Mouse (Mus musculus) intestine, embryonic 15.5 days (tissue): ENCODE data around the gene Gdpd3. TPM values are rescaled to one million over a fixed set of nuclear protein-coding genes. Genes with fewer than 3 reads are reported as not detected.

Experiments used
- ATAC-seq: fragments of 200-750 bp; cut with Nextera tagmentation; 2 replicates; pipeline ENCODE4 v1.8.0; 2017; ENCODE audit warnings: moderate TSS enrichment, moderate library complexity
- H3K27ac ChIP-seq: fragments of 300-500 bp; sonication (generic); 2 replicates; pipeline ENCODE4 v1.5.1; 2015; ENCODE audit warnings: mild to moderate bottlenecking, inconsistent platforms
- H3K27me3 ChIP-seq: fragments of 300-500 bp; sonication (generic); replicated peaks from 2 replicates; pipeline ENCODE4 v1.6.1; 2015; ENCODE audit warnings: inconsistent platforms
- H3K36me3 ChIP-seq: fragments of 300-500 bp; sonication (generic); 2 replicates; pipeline ENCODE4 v1.6.1; 2015; ENCODE audit warnings: inconsistent platforms
- H3K4me1 ChIP-seq: fragments of 300-500 bp; sonication (generic); replicated peaks from 2 replicates; pipeline ENCODE4 v1.6.1; 2015; ENCODE audit warnings: inconsistent platforms
- H3K4me2 ChIP-seq: fragments of 300-500 bp; sonication (generic); replicated peaks from 2 replicates; pipeline ENCODE4 v1.6.1; 2015; ENCODE audit warnings: mild to moderate bottlenecking, inconsistent platforms
- H3K4me3 ChIP-seq: fragments of 300-500 bp; sonication (generic); replicated peaks from 2 replicates; pipeline ENCODE4 v1.5.1; 2015; ENCODE audit warnings: inconsistent platforms
- H3K9ac ChIP-seq: fragments of 300-500 bp; sonication (generic); 2 replicates; pipeline ENCODE4 v1.6.1; 2015; ENCODE audit warnings: inconsistent platforms
- H3K9me3 ChIP-seq: fragments of 300-500 bp; sonication (generic); 2 replicates; pipeline ENCODE4 v1.6.1; 2016; ENCODE audit warnings: inconsistent platforms
- WGBS: fragments of 180-500 bp; shearing (Covaris S2); methylation state at CpG from one replicate; pipeline ENCODE4 v1.1.7; 2015; 5-methylcytosine and 5-hydroxymethylcytosine counted together
- polyA plus RNA-seq: library from polyadenylated mRNA; unstranded; fragments of >200 nt; fragmentation: Nextera tagmentation; extraction: Ambion mirVana; gene quantifications from 2 replicates; pipeline ENCODE4 v1.2.1, GENCODE M21; 2015

Gene Gdpd3
- polyA plus RNA-seq, 1 experiment from 2014 or later, result 1.4 TPM

- Histone ChIP-seq H3K4me3 (peak overlapping the region; percentile 42), H3K36me3 (peaks cover 13% of the 10 kb centered on the region), H3K27ac (peak overlapping the region; percentile 51), H3K9me3 (no peaks in the 10 kb centered on the region), H3K4me1 (peaks cover 49% of the 10 kb centered on the region), H3K27me3 (no peaks in the 10 kb centered on the region), H3K4me2 (peak overlapping the region; percentile 85), H3K9ac (peak overlapping the region; percentile 45)
- ATAC-seq, result peak; percentile 73
- under 1% methylated on average over 21 of the region's 21 CpGs for WGBS
These were observed 14.1 kb downstream of the Gdpd3 start for GRCm38 (mm10) chr7:126779983-126780970.

- H3K36me3 ChIP-seq, result peaks cover 20% of the 10 kb centered on the region
- H3K4me3 ChIP-seq, result peak within 1 kb of the TSS; percentile 42
- peak within 1 kb of the TSS; percentile 45 for H3K9ac ChIP-seq
- peak; percentile 12 for ATAC-seq
- no peaks in the 10 kb centered on the region for H3K9me3 ChIP-seq
- peak within 1 kb of the TSS; percentile 85 for H3K4me2 ChIP-seq
- 7% methylated on average over 22 of the region's 22 CpGs for WGBS
- H3K27me3 ChIP-seq, result no peaks in the 10 kb centered on the region
- H3K4me1 ChIP-seq, result peaks cover 41% of the 10 kb centered on the region
- H3K27ac ChIP-seq, result peak within 1 kb of the TSS; percentile 51
These were observed 15.0 kb downstream of the Gdpd3 start, which contains the start of gene Tbx6 for GRCm38 (mm10) chr7:126780971-126781635. TSS of gene Tbx6 (plus strand) at chr7:126781483.

- H3K9me3 ChIP-seq, result no peaks in the 10 kb centered on the region
- peaks cover 37% of the 10 kb centered on the region for H3K4me1 ChIP-seq
- no peak overlapping the region for H3K4me3 ChIP-seq
- peak overlapping the region; percentile 45 for H3K9ac ChIP-seq
- 34% methylated on average over 11 of the region's 11 CpGs for WGBS
- no peak for ATAC-seq
- no peak overlapping the region for H3K27ac ChIP-seq
- H3K4me2 ChIP-seq, result peak overlapping the region; percentile 85
- no peaks in the 10 kb centered on the region for H3K27me3 ChIP-seq
- H3K36me3 ChIP-seq, result peaks cover 27% of the 10 kb centered on the region
These were observed 15.7 kb downstream of the Gdpd3 start for GRCm38 (mm10) chr7:126781661-126782370.

DNA sequence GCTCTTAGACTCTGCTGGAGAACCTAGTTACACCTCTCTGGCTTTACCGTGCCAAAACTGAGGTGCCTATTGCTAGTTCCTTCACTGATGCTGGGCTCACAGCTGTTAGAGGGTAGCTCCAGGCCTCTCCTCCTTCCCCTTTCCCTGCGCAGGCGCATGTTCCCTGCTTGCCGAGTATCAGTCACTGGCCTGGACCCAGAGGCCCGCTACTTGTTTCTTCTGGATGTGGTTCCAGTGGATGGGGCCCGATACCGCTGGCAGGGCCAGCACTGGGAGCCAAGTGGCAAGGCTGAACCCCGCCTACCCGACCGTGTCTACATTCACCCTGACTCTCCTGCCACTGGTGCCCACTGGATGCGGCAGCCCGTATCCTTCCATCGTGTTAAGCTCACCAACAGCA is 16.6 kb downstream of the Gdpd3 start:
- WGBS, result 77% methylated on average over 13 of the region's 13 CpGs

DNA sequence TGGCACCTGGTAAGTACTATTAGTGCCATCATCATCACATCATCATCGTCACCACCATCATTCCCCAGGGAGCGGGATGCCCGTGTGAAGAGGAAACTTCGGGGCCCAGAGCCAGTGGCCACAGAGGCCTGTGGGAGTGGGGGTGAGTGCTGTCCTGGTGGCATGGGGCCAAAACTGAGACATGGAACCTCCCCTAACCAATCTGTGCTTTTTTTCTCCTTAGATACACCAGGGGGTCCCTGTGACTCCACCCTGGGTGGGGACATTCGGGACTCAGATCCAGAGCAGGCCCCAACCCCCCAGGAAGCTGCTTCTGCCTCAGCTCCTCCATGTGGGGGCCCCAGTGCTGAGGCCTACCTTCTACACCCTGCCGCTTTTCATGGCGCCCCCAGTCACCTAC is 18.3 kb downstream of the Gdpd3 start:
- 77% methylated on average over 7 of the region's 7 CpGs for WGBS
- Histone ChIP-seq H3K9me3 (no peaks in the 10 kb centered on the region), H3K9ac (no peak overlapping the region), H3K27me3 (no peaks in the 10 kb centered on the region), H3K4me2 (no peak overlapping the region), H3K36me3 (peaks cover 43% of the 10 kb centered on the region), H3K27ac (no peak overlapping the region), H3K4me3 (no peak overlapping the region), H3K4me1 (peaks cover 24% of the 10 kb centered on the region)
- no peak for ATAC-seq

More for the DNA sequence above, 16.6 kb downstream of the Gdpd3 start:
- Histone ChIP-seq H3K4me2 (no peak overlapping the region), H3K4me3 (no peak overlapping the region), H3K9me3 (no peaks in the 10 kb centered on the region), H3K27me3 (no peaks in the 10 kb centered on the region), H3K27ac (no peak overlapping the region), H3K9ac (no peak overlapping the region), H3K36me3 (peaks cover 35% of the 10 kb centered on the region), H3K4me1 (peaks cover 29% of the 10 kb centered on the region)
- ATAC-seq, result no peak

- peaks cover 20% of the 10 kb centered on the region for H3K4me1 ChIP-seq
- H3K27ac ChIP-seq, result no peak overlapping the region
- no peaks in the 10 kb centered on the region for H3K9me3 ChIP-seq
- H3K4me2 ChIP-seq, result no peak overlapping the region
- H3K27me3 ChIP-seq, result no peaks in the 10 kb centered on the region
- 58% methylated on average over 4 of the region's 4 CpGs for WGBS
- H3K36me3 ChIP-seq, result peaks cover 43% of the 10 kb centered on the region
- no peak overlapping the region for H3K4me3 ChIP-seq
- H3K9ac ChIP-seq, result no peak overlapping the region
- no peak for ATAC-seq
These were observed 18.9 kb downstream of the Gdpd3 start for GRCm38 (mm10) chr7:126785056-126785455.

DNA sequence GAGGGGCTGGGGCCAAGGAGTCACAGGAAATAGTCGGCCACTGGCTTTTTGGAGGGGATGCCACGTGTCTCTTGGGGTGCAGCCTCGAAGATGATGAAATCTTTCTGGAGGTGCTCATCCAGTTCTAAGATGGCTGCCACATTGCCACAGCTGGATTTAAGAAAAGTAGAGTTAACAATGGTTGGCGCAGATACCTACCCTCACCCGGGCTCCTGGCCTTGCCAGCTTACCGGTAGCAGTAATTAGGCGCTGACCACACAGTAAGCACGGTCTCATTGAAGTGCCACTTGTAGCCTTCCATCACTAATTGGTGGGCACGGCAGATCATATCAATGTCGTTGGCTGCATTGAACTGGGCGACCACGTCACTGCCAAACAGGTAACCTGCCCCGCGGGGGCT is 20.0 kb downstream of the Gdpd3 start:
- Histone ChIP-seq H3K27me3 (no peaks in the 10 kb centered on the region), H3K9me3 (no peaks in the 10 kb centered on the region), H3K4me2 (no peak overlapping the region), H3K4me1 (peaks cover 20% of the 10 kb centered on the region), H3K36me3 (peaks cover 43% of the 10 kb centered on the region), H3K4me3 (no peak overlapping the region), H3K9ac (no peak overlapping the region), H3K27ac (no peak overlapping the region)
- ATAC-seq, result no peak
- 90% methylated on average over 14 of the region's 14 CpGs for WGBS

DNA sequence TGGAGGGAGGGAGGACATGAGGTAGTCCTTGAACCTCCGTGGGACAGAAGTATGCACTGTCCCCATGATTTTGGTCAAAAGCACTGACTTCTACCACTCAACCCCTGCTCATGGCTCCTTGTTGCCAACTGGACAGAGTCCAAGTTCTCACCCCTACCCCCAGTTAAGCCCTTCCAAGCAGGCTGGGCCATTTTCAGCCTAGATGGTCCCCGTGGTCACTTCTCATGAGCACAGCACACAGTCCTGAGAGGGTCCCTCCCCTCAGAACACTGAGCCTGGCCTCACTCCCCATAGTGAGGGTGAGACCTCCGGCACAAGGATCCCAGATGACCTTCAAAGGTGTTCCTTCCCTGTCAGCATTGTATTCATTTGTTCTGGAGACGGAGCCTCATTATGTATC is 23.0 kb downstream of the Gdpd3 start:
- H3K4me3 ChIP-seq, result no peak overlapping the region
- H3K9me3 ChIP-seq, result no peaks in the 10 kb centered on the region
- no peaks in the 10 kb centered on the region for H3K27me3 ChIP-seq
- peaks cover 39% of the 10 kb centered on the region for H3K36me3 ChIP-seq
- no peak overlapping the region for H3K9ac ChIP-seq
- ATAC-seq, result no peak
- 87% methylated on average over 4 of the region's 4 CpGs for WGBS
- H3K4me1 ChIP-seq, result peaks cover 7% of the 10 kb centered on the region; the same call in 1 of the 2 replicates
- H3K4me2 ChIP-seq, result no peak overlapping the region
- no peak overlapping the region for H3K27ac ChIP-seq

DNA sequence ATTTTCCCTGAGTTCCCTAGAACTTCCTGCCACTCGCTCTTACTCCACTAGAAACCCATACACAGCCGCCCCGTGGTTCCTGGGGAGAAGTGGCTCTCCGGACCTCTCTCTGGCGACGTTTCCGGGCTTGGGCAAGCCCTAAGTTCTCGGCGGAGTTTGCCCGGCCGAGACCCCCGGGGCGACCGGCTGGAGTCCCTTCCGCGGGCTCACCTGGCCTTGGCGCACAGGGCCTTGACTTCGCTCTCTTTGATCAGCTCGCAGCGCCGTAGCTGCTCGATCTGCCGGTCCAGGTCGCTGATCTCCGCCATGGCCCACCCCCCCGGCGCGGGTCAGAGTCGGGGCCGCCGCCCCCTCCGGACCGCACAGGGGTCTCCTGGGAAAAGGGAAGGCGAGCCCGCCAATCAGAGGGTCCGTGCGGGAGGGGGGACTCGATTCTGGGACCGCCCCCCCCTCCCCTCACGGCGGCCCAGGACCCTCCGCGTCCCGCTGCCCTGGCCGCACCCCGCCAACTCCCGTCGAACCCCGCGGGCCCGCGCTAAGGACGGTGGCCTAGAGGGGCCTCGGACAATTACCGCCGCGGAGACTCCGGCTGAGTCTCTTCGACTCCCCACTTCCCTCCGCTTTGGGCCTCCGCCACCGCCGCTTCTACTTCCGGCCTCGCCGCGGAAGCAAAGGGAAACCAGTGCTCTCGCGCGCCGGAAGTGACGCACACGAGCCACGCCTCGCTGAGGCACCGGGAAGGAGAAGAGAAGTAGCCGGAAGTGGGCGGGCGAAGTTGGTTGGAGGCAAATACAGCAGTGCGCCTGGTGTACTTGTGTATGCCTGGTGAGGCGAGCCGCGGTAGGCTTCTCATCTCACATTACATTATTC is 26.0 kb downstream of the Gdpd3 start, which contains the start of gene Ppp4c:
Gene Ppp4c (minus strand): TSS at position 646 of the 870 bp plus-strand sequence.
- Histone ChIP-seq H3K4me1 (peaks cover 21% of the 10 kb centered on the region), H3K27me3 (no peaks in the 10 kb centered on the region), H3K4me3 (peak within 1 kb of the TSS; percentile 64), H3K9me3 (no peaks in the 10 kb centered on the region), H3K4me2 (peak within 1 kb of the TSS; percentile 68), H3K27ac (peak within 1 kb of the TSS; percentile 96), H3K36me3 (peaks cover 33% of the 10 kb centered on the region), H3K9ac (peak within 1 kb of the TSS; percentile 81)
- peak; percentile 94 for ATAC-seq
- WGBS, result under 1% methylated on average over 82 of the region's 83 CpGs

DNA sequence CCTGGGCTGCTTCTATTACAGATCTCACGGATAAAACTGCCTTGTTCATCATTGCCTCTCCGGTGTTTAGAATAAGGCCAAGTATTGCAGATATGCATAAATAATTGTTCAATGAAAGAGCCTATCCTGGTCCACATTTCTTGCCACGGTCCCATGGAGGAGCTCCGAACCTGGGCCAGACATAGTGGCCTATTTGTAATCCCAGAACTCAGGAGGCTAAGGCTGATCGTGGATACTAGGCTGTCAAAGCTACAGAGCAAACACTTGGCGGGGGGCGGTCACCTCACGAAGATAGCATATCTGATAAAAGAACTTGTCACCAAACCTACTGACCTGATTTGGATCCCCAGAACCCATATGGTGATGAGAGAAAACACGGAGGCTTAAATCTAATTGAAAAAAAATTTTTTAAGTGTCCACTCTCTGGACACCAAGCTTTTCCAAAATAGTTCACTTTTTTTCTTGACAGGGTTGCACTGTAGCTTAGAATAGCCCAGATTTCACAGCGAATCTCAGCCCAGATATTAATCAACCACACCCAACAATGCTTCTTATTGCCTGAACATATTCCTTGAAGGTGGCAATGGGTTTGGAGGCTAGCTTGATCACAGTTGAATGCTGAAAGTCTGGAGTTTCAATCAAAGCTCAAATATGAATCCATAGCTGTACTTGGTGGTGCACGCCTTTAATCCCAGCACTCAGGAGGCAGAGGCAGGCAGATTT is 26.7 kb downstream of the Gdpd3 start:
- H3K27ac ChIP-seq, result peak overlapping the region; percentile 96
- 22% methylated on average over 11 of the region's 11 CpGs for WGBS
- peak overlapping the region; percentile 64 for H3K4me3 ChIP-seq
- peaks cover 28% of the 10 kb centered on the region for H3K36me3 ChIP-seq
- peak overlapping the region; percentile 68 for H3K4me2 ChIP-seq
- peak; percentile 32 for ATAC-seq
- H3K9me3 ChIP-seq, result no peaks in the 10 kb centered on the region
- H3K4me1 ChIP-seq, result peaks cover 28% of the 10 kb centered on the region
- H3K27me3 ChIP-seq, result no peaks in the 10 kb centered on the region
- H3K9ac ChIP-seq, result peak overlapping the region; percentile 31; the same call in 1 of the 2 replicates
